Mouse (Mus musculus) brain, embryonic 14.5 days (tissue): ENCODE measurements at regions not wholly inside any gene's neighbourhood (a gene's known extent, or its start where the extent isn't known, plus 50 kb on each side); places are given as distances from the start of the nearest gene placed in this dataset.
A peak's percentile ranks its signal among the peaks of the same experiment; 100 is the strongest.

Experiments
- DNase-seq: peaks from one replicate; pipeline ENCODE4 v3.0.0-alpha.2; 2011; ENCODE audit warnings: low read depth
- CTCF ChIP-seq: fragments of 200-500 bp; IDR thresholded peaks from 2 replicates; pipeline ENCODE4 v1.5.1; 2012; ENCODE audit warnings: inconsistent platforms, mild to moderate bottlenecking, moderate library complexity, borderline replicate concordance; ENCODE audit not compliant: insufficient read depth, insufficient read length; ENCODE audit errors: extremely low read depth
- POLR2A ChIP-seq: fragments of 200-500 bp; IDR thresholded peaks from 2 replicates; pipeline ENCODE4 v1.6.1; 2012; ENCODE audit warnings: mild to moderate bottlenecking, inconsistent platforms, borderline replicate concordance; ENCODE audit not compliant: poor library complexity, insufficient read depth, insufficient read length, severe bottlenecking; ENCODE audit errors: extremely low read depth

DNA sequence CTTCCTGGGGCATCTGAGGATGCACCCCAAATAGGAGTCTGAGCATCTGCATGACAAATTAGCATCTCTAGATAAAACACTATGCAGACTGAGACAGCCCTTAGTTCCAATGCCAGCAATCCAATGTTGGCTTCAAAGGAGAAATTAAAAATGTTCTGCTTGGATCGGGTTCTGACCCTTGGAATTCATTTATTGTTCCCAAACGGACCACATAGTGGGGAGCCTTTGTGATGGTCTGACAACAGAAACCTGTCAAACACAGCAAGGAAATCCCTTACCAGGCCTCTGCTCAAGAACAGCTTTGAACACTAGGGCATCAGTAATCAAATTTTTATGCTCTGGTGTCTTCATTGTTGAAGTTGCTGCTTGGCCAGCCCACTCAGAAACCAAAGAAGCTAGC, 237.1 kb downstream of the Slc4a3 start:
- TF ChIP-seq CTCF (no peak), POLR2A (no peak)
- DNase-seq = peak; percentile 55

DNA sequence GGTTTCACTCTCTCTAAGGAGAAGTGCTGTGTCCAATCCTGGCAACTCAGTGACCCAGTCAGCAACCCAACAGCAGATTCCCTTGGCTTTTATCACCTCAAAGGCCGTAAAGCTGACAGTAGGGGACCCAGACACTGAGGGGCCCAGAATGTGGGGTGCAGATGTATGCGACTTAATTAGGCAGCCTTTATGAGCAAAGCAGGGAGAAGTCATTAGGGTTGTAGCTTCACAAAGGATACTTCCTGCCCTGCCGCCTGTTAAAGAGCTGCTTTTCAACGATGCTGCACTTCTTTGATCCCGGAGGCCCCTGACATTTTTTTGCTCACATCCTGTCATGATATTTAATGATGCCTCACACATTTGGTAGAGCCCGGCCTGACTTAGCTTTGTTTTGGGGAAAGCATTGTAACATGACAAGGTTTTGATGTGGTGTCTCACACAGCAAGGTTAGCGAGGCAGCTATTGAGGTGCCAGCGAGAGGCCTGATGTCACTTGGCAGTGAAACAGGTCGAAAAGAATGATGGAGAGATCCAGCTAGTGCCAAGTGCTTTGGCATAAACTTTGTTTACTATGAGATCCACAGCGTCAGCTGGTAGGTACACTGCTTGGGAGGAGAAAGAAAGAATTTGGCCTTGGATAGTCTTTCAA, 240.2 kb downstream of the Slc4a3 start:
- peak; percentile 93 for DNase-seq
- TF ChIP-seq CTCF (no peak), POLR2A (no peak)

DNA sequence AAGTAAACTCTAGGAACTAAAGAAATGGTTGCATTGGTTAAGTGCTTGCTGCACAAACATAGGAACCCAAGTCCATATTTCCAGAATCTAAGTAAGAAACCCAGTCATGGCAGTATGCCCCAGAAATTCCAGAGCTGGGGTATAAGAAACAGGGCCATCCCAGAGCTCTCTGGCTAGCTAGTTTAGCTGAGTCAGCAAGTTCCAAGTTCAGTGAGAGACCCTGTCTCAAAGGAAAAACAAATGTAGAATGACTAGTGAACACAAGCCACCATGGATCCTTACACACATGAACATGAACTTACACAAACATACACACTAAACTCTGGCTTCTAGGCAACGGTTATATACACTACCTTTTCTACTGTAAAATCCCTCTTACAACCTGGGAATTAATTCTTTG, 245.4 kb downstream of the Slc4a3 start:
- no peak for DNase-seq

DNA sequence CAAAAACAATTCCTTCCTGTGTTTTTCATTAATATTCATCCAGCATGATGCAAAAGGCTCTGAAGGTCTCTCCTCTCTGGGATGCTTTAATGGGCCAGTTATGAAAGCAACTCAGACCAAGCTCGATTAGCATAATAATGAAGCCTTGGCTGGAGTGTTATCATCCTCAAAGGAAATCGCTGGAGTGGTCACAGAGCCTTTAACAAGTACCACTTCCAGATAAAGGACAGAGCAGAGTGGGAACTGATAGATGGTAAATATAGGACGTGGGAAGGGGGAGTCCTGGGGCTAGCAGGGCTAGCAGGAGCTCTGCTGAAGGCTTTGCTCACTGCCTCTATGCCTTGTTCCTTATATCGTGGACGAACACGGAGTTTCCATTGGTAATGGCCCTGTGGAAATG, 251.7 kb downstream of the Slc4a3 start:
- DNase-seq = peak; percentile 84
- TF ChIP-seq POLR2A = no peak
- TF ChIP-seq CTCF = no peak

More for the DNA sequence above, 245.4 kb downstream of the Slc4a3 start:
- TF ChIP-seq POLR2A (no peak), CTCF (no peak)

DNA sequence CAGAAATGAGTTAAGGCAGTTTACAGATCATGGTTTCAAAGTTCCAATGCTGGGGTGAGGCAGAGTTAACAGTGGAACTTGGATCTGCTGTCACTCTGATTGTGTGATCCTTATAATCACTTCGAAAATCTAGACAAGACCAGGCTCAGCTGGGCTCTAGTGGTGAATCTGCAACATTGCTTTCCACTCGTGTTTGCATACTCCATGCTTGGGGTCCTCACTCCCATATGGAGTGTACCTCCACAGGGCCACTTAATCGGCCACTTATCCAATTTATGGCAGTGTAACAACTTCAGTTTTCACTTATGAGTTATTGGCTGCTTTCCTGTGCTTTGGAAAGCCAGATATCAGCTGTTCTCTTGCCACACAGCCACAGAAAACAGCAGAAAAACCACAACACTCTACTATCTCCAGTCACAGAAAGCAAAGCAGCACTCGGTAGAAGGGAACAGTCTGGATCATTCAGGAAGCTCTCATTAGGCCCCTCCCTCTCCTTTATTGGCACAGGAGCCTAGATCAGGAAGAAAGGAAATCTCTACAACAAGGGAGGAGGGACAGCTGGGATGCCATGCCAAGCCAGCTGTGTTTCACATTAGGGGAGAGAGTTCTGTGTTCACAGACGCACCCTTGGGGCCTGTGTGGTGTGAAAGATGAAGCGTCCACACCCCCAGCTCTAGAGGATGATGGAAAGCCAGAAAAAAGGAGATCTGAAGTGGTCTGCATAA, 252.5 kb downstream of the Slc4a3 start:
- TF ChIP-seq CTCF = peak; percentile 8; the same call in 1 of the 2 replicates
- no peak for TF ChIP-seq POLR2A
- DNase-seq = peak; percentile 72

DNA sequence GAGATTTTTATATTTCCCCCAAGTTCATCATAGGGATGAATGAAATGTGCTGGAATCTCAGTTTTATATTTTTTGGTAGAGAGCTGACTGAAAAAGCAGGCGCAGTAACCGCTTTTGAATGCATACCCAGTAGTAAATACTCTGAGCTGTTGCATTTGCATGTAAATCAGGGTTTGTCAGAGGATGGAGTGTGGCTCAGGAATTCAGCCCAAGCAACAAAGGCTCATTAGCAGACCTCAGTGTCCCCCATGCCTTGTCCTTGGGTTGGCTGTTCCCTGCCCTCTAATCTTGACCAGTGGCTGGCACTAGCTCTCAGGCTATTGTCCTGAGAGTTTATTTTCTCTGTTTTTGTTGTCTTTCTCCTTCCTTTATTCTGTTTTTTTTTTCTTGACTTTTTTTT, 258.4 kb downstream of the Slc4a3 start:
- peak; percentile 87 for DNase-seq
- no peak for TF ChIP-seq POLR2A

DNA sequence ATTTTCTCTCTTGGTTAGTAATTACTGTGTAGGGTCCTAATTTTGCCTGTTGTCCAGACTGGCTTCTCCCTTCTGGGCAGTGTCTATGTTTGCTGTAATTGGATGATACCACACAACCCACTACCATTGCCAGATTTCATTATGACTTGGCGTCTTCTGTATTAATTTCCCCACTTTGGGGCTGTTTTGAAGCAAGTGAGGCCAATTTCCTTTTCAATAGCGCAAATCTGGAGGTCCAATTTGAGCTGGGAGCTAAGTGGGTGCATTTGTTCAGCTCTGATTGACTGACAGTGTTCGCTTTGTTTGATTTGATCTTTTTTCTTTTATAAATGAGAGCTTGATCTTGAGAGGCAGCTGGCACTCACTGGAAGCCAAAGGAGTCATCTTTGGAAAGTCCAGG, 266.4 kb downstream of the Slc4a3 start:
- TF ChIP-seq POLR2A (no peak), CTCF (no peak)

DNA sequence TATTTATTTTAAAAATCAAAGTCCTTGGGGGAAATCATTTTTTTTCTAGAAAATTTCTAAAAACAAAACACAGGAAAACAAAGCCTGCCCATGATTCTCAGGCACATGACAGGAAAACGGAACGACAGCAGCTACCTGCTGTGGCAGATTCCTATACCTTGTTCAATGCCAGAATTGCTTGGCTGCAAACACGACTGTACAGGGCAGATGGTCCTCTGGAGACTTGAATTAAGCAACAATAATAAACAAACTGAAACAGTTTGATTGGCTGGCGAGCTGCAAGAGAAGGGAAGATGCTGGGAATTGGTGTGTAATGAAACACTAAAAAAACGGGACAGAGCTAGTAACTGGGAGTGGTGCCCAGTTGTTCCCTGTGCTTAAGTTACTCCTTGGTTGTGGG, 280.1 kb downstream of the Slc4a3 start:
- TF ChIP-seq POLR2A = no peak
- TF ChIP-seq CTCF = no peak
- DNase-seq = peak; percentile 72

More for the DNA sequence above, 266.4 kb downstream of the Slc4a3 start:
- DNase-seq = peak; percentile 90

DNA sequence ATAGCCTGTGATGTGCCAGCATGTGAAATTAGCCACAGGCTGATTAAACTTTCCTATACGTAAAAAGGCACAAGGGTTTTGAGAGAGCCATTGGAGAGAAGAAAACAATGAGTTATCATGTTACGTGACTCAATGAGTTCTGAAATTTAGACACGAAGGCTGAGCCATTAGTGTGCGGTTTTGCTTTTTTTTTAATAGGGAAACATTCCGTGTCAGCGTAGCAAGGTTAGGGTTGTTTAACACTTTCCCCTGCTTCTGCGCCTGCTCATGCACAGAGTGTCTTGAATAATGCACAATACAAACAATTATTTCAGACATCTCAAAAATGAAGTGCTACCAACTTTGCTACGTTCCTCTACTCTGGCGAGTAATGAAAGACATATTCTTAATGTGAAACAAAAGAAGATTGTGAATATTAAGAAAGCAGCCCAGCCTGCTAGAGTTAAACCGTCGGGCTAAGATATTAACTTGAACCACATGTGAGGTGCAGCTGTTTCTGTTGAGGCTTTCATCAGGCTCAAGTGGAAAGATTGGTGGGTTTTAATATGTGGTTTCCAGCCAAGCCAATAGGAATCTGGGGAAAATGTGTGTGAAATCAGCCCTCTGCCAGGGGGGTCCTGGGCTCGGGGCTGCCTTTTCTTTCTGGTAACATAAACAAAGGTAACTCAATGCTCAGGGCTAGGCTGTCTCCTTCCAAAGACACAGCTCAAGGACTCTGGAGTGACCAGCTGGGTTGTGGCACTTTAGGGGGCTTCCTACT, 287.2 kb downstream of the Slc4a3 start:
- TF ChIP-seq POLR2A (no peak), CTCF (no peak)

DNA sequence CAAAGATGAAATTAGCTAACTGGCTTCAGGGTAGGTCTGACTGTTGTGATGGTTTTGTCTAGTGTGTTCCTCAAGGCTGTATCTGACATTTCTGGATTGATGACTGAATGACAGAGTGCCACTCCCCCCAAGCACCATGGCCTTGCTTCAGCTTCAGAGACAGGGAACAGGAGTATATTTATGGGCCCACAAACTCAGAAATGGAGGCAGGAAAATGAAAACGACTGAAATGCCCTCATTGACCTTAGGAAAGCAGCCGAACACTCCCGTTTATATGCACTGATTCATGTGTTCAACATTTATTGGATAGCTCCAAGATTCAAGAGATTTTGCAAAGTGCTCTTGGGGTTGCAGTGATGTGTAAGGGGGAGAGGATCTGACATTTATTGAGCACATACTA, 288.3 kb downstream of the Slc4a3 start:
- DNase-seq = no peak
- TF ChIP-seq POLR2A = no peak
- no peak for TF ChIP-seq CTCF

More for the DNA sequence above, 287.2 kb downstream of the Slc4a3 start:
- peak; percentile 48 for DNase-seq

DNA sequence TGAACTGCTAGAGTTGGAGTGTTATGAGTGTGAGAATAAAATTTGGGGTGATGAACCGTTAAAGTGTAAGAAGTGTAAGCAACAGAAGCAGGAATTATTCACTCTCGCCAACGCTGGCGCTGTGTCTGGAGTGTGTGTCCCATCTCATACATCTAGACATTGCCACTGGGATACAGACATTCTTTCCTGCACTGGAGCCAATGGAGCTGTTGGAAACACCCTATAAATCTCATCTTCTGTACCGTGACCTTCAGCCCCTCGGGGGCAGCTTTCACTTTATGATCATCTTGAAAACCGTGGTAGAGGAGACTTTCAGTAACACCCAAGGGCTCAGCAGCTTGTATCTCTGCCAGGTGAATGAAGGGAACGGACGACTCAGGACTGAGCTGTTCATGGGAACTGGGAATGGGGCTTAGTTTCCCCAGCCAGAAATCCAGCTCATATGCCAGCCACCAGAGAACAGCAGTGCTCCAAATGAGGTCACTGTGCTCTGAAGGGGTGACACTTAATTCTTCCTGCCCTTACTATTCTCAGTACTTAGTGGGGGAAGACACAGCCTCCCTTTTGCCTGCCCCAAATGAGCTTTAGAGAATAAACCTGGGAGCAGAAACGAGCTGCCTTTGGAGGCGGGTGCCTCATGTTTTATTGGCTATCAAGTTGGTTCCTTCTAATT, 293.6 kb downstream of the Slc4a3 start:
- TF ChIP-seq POLR2A = no peak
- TF ChIP-seq CTCF = no peak
- peak; percentile 27 for DNase-seq

DNA sequence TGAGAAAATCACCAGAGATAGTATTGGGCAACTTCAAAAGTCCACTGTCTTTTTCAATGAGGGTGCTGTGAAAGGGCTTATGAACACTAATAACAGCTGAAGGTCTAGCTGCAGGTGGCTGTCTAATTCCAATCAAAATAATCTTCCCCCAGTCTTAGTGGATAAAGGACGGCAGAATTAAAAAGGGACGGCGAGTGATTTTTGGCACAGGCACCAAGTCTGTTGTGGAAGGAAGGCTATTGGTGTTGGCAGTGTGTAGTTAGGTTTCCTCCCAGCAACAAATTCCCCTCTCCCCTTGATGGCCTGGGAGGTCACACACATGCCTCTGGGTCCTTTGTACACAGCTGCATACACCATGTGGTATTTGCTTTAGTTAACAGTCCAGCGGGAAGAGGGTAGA, 296.3 kb downstream of the Slc4a3 start:
- TF ChIP-seq CTCF = no peak
- TF ChIP-seq POLR2A = no peak
- DNase-seq = peak; percentile 62

DNA sequence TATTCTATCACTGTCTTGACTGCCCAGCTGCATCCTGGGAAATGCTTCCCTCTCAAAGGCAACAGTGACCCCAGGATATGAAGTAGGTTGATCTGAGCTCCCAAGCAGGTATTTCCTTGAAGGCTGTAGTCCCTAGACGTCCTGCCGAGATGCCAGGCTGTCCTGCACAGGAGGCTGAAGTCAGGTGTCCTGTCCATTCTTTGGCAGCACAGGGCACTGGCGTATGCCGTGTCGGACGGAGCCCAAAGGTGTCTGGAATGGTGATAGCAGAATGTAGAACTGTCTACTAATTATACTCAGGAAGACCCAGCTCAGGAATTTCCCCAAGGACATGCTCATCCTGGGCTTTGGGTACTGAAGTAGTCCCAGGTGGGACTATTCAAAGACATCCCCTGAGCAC, 297.3 kb downstream of the Slc4a3 start:
- no peak for TF ChIP-seq CTCF
- no peak for TF ChIP-seq POLR2A
- DNase-seq = no peak
